Mouse (Mus musculus) kidney, embryonic 15.5 days (tissue): ENCODE data around the gene Dock2. TPM values are rescaled to one million over a fixed set of nuclear protein-coding genes. Genes with fewer than 3 reads are reported as not detected.
A peak's percentile ranks its signal among the peaks of the same experiment; 100 is the strongest.

ENCODE experiments used
- ATAC-seq: fragments of 200-750 bp; cut with Nextera tagmentation; replicated peaks from 2 replicates; pipeline ENCODE4 v1.8.0; 2017; ENCODE audit warnings: moderate TSS enrichment; ENCODE audit not compliant: low FRiP score
- H3K27ac ChIP-seq: fragments of 300-500 bp; sonication (generic); 2 replicates; pipeline ENCODE4 v1.5.1; 2015; ENCODE audit warnings: mild to moderate bottlenecking, inconsistent platforms
- H3K27me3 ChIP-seq: fragments of 300-500 bp; sonication (generic); 2 replicates; pipeline ENCODE4 v1.6.1; 2015; ENCODE audit warnings: inconsistent platforms
- H3K36me3 ChIP-seq: fragments of 300-500 bp; sonication (generic); 2 replicates; pipeline ENCODE4 v1.6.1; 2015; ENCODE audit warnings: inconsistent platforms
- H3K4me1 ChIP-seq: fragments of 300-500 bp; sonication (generic); 2 replicates; pipeline ENCODE4 v1.6.1; 2015; ENCODE audit warnings: inconsistent platforms
- H3K4me2 ChIP-seq: fragments of 300-500 bp; sonication (generic); 2 replicates; pipeline ENCODE4 v1.6.1; 2015; ENCODE audit warnings: moderate library complexity, mild to moderate bottlenecking, inconsistent platforms
- H3K4me3 ChIP-seq: fragments of 300-500 bp; sonication (generic); replicated peaks from 2 replicates; pipeline ENCODE4 v1.5.1; 2015; ENCODE audit warnings: mild to moderate bottlenecking, inconsistent platforms
- H3K9ac ChIP-seq: fragments of 300-500 bp; sonication (generic); 2 replicates; pipeline ENCODE4 v1.6.1; 2015; ENCODE audit warnings: mild to moderate bottlenecking, inconsistent platforms
- H3K9me3 ChIP-seq: fragments of 300-500 bp; sonication (generic); replicated peaks from 2 replicates; pipeline ENCODE4 v1.6.1; 2016; ENCODE audit warnings: inconsistent platforms
- WGBS: fragments of 180-500 bp; shearing (Covaris S2); methylation state at CpG from one replicate; pipeline ENCODE4 v1.1.7; 2015; ENCODE audit warnings: mixed read lengths; 5-methylcytosine and 5-hydroxymethylcytosine counted together
- polyA plus RNA-seq: library from polyadenylated mRNA; unstranded; fragments of >200 nt; fragmentation: Nextera tagmentation; extraction: Ambion mirVana; gene quantifications from 2 replicates; pipeline ENCODE4 v1.2.1, GENCODE M21; 2015

Gene Dock2
- polyA plus RNA-seq, 1 experiment from 2014 or later, result 1.1 TPM

DNA sequence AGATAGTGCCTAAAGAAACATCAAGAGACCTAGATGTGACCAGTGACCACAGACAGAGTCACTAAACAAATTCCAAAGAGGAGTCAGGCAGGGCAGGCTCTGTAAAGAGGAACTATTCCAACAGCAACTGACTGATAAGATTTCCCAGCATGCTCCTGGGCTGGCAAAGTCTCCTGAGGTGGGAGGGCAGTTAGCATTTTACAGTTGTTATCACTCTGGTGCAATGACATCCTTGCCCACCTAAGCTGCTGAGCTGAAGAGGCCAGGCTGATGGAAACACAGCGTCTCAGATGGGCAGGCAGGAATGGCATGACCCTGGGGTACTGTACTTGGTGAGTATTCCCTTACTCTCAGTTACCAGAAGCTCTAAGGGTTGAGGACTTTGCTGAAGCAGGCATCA lies 484.1 kb downstream of the Dock2 start:
- WGBS, result 74% methylated on average over 1 of the region's 1 CpGs
- Histone ChIP-seq H3K9me3 (no peaks in the 10 kb centered on the region), H3K36me3 (no peaks in the 10 kb centered on the region), H3K27ac (no peak overlapping the region), H3K4me1 (no peaks in the 10 kb centered on the region), H3K9ac (no peak overlapping the region), H3K4me3 (no peak overlapping the region), H3K27me3 (no peaks in the 10 kb centered on the region), H3K4me2 (no peak overlapping the region)
- ATAC-seq, result no peak

- H3K4me2 ChIP-seq, result no peak overlapping the region
- 82% methylated on average over 5 of the region's 5 CpGs for WGBS
- no peaks in the 10 kb centered on the region for H3K9me3 ChIP-seq
- H3K27ac ChIP-seq, result no peak overlapping the region
- no peaks in the 10 kb centered on the region for H3K4me1 ChIP-seq
- ATAC-seq, result no peak
- no peak overlapping the region for H3K4me3 ChIP-seq
- H3K27me3 ChIP-seq, result no peaks in the 10 kb centered on the region
- no peaks in the 10 kb centered on the region for H3K36me3 ChIP-seq
- no peak overlapping the region for H3K9ac ChIP-seq
Observed at GRCm38 (mm10) chr11:34297698-34298378, 485.9 kb downstream of the Dock2 start.

GRCm38 (mm10) chr11:34291304-34291703 lies 492.4 kb downstream of the Dock2 start:
- Histone ChIP-seq H3K4me3 (no peak overlapping the region), H3K4me2 (no peak overlapping the region), H3K27ac (no peak overlapping the region), H3K9ac (no peak overlapping the region), H3K36me3 (no peaks in the 10 kb centered on the region), H3K4me1 (no peaks in the 10 kb centered on the region), H3K9me3 (no peaks in the 10 kb centered on the region), H3K27me3 (no peaks in the 10 kb centered on the region)
- 74% methylated on average over 3 of the region's 3 CpGs for WGBS
- ATAC-seq, result no peak

GRCm38 (mm10) chr11:34290708-34291107 lies 493.0 kb downstream of the Dock2 start:
- H3K9me3 ChIP-seq, result no peaks in the 10 kb centered on the region
- H3K4me3 ChIP-seq, result no peak overlapping the region
- ATAC-seq, result no peak
- H3K27me3 ChIP-seq, result no peaks in the 10 kb centered on the region
- 49% methylated on average over 2 of the region's 2 CpGs for WGBS
- H3K4me2 ChIP-seq, result no peak overlapping the region
- no peak overlapping the region for H3K27ac ChIP-seq
- no peaks in the 10 kb centered on the region for H3K36me3 ChIP-seq
- H3K4me1 ChIP-seq, result no peaks in the 10 kb centered on the region
- no peak overlapping the region for H3K9ac ChIP-seq

DNA sequence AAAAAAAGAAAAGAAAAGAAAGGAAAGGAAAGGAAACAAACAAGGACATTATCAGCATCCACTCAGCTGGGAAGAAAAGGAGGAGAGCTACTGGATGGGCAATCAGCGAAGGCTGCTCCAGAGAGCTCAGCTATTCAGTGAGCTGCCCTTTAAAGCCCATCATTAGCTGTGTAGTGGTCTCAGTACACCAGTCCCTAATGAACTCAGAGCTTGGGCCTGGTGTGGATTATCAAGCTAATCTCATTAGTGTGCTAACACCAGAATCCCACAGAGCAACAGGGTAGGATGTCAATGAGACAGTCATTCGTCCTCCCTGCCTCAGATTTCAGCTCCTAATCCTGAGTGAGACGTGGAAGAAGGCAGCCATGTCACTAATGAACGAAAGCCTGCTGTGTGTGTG lies 493.4 kb downstream of the Dock2 start:
- no peak overlapping the region for H3K27ac ChIP-seq
- H3K4me1 ChIP-seq, result no peaks in the 10 kb centered on the region
- ATAC-seq, result no peak
- WGBS, result 66% methylated on average over 4 of the region's 4 CpGs
- no peaks in the 10 kb centered on the region for H3K36me3 ChIP-seq
- H3K27me3 ChIP-seq, result no peaks in the 10 kb centered on the region
- no peak overlapping the region for H3K9ac ChIP-seq
- no peak overlapping the region for H3K4me3 ChIP-seq
- no peak overlapping the region for H3K4me2 ChIP-seq
- H3K9me3 ChIP-seq, result no peaks in the 10 kb centered on the region

DNA sequence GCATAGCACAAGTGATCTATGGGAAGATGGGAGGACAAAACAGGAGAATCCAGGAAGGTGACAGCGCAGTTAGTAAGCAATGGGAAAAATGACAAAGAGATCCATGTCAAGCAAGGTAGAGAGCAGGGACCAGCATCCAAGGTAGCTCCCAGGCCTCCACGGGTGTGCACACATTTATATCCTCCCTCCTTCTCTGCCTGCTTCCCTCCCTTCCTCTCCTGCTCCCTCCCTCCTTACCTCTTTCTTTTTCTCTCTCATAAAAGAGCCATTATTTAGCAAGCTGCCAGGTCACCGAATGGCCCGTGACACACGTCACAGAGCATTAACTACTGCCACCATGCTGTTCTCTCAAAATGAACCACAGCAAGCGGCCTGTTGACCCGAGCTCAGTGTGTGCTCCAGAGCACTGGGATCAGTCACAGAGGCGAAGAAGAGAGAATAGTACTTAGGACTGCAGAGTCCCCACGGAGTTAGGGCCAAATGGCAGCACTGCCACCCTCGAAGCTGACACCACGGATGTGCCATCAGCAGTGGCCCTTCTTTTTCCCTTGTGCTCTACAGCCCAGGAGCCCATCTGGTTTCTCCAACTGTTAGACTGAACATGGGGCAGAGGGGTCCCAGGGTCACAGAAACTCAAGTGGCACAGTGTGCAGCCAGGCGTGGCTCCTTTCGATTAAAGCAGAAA lies 499.4 kb downstream of the Dock2 start:
- peak; percentile 92 for ATAC-seq
- WGBS, result 23% methylated on average over 13 of the region's 13 CpGs
- 0 out of 2 replicates have a peak, but pooled peaks cover 4% of the 10 kb centered on the region for H3K27me3 ChIP-seq
- no peaks in the 10 kb centered on the region for H3K9me3 ChIP-seq
- H3K4me2 ChIP-seq, result 0 out of 2 replicates have a peak overlapping the region, but pooled peaks have one; percentile 6
- no peak overlapping the region for H3K27ac ChIP-seq
- H3K4me1 ChIP-seq, result peaks cover 15% of the 10 kb centered on the region
- H3K4me3 ChIP-seq, result no peak overlapping the region
- no peak overlapping the region for H3K9ac ChIP-seq
- H3K36me3 ChIP-seq, result no peaks in the 10 kb centered on the region

GRCm38 (mm10) chr11:34277047-34277445 lies 506.6 kb downstream of the Dock2 start:
- Histone ChIP-seq H3K4me1 (no peaks in the 10 kb centered on the region), H3K27me3 (no peaks in the 10 kb centered on the region), H3K9ac (no peak overlapping the region), H3K9me3 (no peaks in the 10 kb centered on the region), H3K4me3 (no peak overlapping the region), H3K4me2 (no peak overlapping the region), H3K36me3 (no peaks in the 10 kb centered on the region), H3K27ac (no peak overlapping the region)
- 71% methylated on average over 3 of the region's 3 CpGs for WGBS
- no peak for ATAC-seq

DNA sequence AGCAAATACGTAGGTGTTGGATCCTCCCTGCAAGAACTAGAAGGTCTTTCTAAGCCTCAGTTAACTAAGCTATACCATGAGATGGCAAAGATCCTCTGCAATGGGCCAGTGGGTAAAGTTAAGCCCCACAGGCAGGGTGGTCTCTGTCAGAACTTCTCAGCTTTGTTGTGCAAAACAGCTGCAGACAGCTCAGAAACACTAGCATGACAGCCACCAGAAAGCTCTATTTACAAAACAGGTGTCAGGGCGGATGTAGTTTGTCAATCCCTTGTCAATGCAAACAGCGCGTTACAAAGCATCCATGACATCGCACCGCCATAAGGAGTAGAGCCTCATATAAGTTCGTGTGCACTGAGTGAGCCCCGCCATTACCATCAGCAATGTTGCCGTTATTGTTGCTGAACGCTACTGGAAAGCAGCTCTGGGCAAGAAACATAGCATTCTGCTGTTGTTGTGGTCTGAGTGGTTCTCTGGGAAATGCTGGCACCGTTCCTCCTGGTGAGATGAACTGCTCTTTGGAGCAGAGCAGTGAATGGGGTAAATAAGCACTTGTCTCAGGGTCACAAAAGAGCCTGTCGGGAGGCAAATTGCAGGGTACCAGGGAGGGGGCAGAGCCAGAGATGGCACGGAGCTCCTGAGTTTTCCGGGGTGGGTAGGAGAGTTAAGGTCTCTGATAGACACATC lies 507.2 kb downstream of the Dock2 start:
- H3K9ac ChIP-seq, result no peak overlapping the region
- no peak overlapping the region for H3K4me3 ChIP-seq
- no peaks in the 10 kb centered on the region for H3K27me3 ChIP-seq
- 59% methylated on average over 14 of the region's 14 CpGs for WGBS
- H3K9me3 ChIP-seq, result no peaks in the 10 kb centered on the region
- ATAC-seq, result no peak
- no peak overlapping the region for H3K4me2 ChIP-seq
- no peaks in the 10 kb centered on the region for H3K36me3 ChIP-seq
- no peaks in the 10 kb centered on the region for H3K4me1 ChIP-seq
- H3K27ac ChIP-seq, result no peak overlapping the region

DNA sequence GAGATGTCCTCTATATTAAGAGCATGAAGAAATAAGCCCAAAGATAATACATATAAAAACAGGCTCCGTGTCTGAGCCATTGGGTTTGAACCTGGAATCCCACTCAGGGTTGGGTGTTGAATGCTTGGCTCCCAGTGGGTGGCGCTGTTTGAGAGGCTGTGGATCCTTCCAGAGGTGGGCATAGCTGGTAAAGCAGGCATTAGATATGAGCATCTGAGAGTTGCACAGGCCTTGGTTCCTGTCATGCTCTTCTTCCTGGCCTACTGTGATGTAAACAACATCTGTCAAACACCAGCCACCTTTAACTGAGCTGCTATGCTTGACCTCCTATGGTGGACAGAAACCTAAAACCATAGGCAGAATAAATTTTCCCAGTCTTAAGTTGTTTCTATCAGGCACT lies 507.8 kb downstream of the Dock2 start:
- H3K27ac ChIP-seq, result no peak overlapping the region

GRCm38 (mm10) chr11:34272016-34272415 lies 511.7 kb downstream of the Dock2 start:
- no peak overlapping the region for H3K4me2 ChIP-seq
- no peaks in the 10 kb centered on the region for H3K4me1 ChIP-seq
- no peak for ATAC-seq
- H3K9me3 ChIP-seq, result no peaks in the 10 kb centered on the region
- 44% methylated on average over 10 of the region's 10 CpGs for WGBS
- H3K27ac ChIP-seq, result no peak overlapping the region
- H3K4me3 ChIP-seq, result no peak overlapping the region
- H3K27me3 ChIP-seq, result no peaks in the 10 kb centered on the region
- H3K9ac ChIP-seq, result no peak overlapping the region
- H3K36me3 ChIP-seq, result no peaks in the 10 kb centered on the region

More for the DNA sequence above, 507.8 kb downstream of the Dock2 start:
- H3K9me3 ChIP-seq, result no peaks in the 10 kb centered on the region
- no peak overlapping the region for H3K4me2 ChIP-seq
- no peak overlapping the region for H3K9ac ChIP-seq
- no peaks in the 10 kb centered on the region for H3K4me1 ChIP-seq
- no peaks in the 10 kb centered on the region for H3K27me3 ChIP-seq
- no peak overlapping the region for H3K4me3 ChIP-seq
- no peaks in the 10 kb centered on the region for H3K36me3 ChIP-seq
- ATAC-seq, result peak; percentile 58
- WGBS, result 48% methylated on average over 2 of the region's 2 CpGs

DNA sequence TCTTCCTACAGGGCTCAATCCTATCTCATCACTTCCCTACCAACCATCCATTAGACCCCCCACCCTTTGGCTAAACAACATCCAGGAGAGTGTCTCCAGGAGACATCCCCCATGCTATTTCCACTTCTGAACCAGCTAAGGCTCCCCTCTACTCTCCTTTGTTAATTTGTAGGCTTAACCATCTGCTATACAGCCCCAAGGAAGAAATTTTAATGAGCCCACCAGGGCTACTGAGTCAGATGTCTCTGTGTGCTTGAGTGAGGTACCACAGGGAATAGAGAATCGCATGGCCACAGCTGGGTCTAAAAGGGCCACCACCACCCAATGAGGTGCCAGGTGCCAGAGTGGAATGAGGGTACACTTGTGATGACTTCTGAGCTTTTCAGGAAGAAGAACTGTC lies 519.6 kb downstream of the Dock2 start:
- Histone ChIP-seq H3K4me2 (no peak overlapping the region), H3K27ac (no peak overlapping the region), H3K9ac (no peak overlapping the region), H3K36me3 (no peaks in the 10 kb centered on the region), H3K4me1 (no peaks in the 10 kb centered on the region), H3K9me3 (no peaks in the 10 kb centered on the region), H3K4me3 (no peak overlapping the region), H3K27me3 (no peaks in the 10 kb centered on the region)
- no peak for ATAC-seq
- 83% methylated on average over 1 of the region's 1 CpGs for WGBS

DNA sequence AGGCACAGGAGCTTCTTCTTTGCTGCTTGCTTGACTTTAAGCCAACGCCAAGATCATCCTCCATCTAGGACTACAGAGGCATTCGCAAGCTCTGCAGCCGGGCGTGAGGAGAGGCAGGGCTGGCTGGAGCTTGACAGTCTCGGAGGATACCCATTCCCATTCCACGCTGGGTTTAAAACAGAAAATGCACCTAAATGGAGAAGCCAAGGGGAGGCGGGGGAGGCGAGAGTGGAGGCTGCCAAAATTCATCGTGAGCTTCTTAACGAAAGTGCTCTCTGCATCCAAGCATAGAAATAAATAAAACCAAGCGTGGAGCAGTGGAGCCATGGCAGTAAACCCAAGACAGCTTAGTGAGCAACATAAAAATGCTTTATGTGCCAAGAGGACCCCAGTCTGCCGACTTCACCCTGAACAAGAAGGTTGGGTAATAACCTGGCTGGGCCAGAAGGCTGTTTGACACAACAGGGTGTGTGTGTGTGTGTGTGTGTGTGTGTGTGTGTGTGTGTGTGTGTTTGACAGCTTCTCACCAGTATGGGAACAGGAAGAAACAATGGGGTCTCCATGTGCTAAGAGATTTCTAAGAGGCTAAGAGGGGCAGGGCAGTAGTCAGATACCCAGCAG lies 524.7 kb downstream of the Dock2 start:
- Histone ChIP-seq H3K9ac (no peak overlapping the region), H3K4me2 (no peak overlapping the region), H3K9me3 (no peaks in the 10 kb centered on the region), H3K27ac (no peak overlapping the region), H3K4me3 (no peak overlapping the region), H3K36me3 (no peaks in the 10 kb centered on the region), H3K27me3 (no peaks in the 10 kb centered on the region), H3K4me1 (no peaks in the 10 kb centered on the region)
- ATAC-seq, result peak; percentile 18; the same call in 1 of the 2 replicates
- WGBS, result 44% methylated on average over 12 of the region's 12 CpGs
